In genomic region chr2:84733579-84734300, GRCm38 (mm10) we compare ENCODE assay signal across 8 mouse cellular contexts. TPM values are rescaled to one million over a fixed set of nuclear protein-coding genes. Genes with fewer than 3 reads are reported as not detected.
A peak's percentile ranks its signal among the peaks of the same experiment; 100 is the strongest.
DNase-seq lines count a peak whose midpoint lies in the region; ATAC-seq lines count a peak whose summit lies in the region.

Gene Ypel4, plus strand, starts transcription at chr2:84734058.

- DNase-seq in spleen, adult 12 weeks (ENCODE audit: low spot score) = peak; percentile 54
- DNase-seq in spleen, adult 18-20 months = no peak
- DNase-seq in cerebellum, adult 9-11 months = peak; percentile 91
- DNase-seq in forelimb bud, embryonic 11.5 days (ENCODE audit: low read depth, low spot score) = peak; percentile 46
- DNase-seq in neural tube, embryonic 10.5 days (ENCODE audit: extremely low spot score, low spot score) = peak; percentile 54
- peak; percentile 51 for DNase-seq in yolk sac, embryonic 10.5 days (ENCODE audit: low spot score)

- peaks cover 88% of the 10 kb centered on the region for H3K4me1 ChIP-seq in liver, embryonic 12.5 days

- ATAC-seq in inflammation-experienced regulatory T-cells, adult 6 months = peak; percentile 84
- peak; percentile 67 for ATAC-seq in liver, embryonic 12.5 days

- peaks cover 27% of the 10 kb centered on the region for H3K36me3 ChIP-seq in liver, embryonic 12.5 days

- peaks cover 14% of the 10 kb centered on the region for H3K27me3 ChIP-seq in liver, embryonic 12.5 days (replicated peaks)

- peak within 1 kb of the TSS; percentile 89 for H3K4me2 ChIP-seq in liver, embryonic 12.5 days

- H3K4me3 ChIP-seq in liver, embryonic 12.5 days = peak within 1 kb of the TSS; percentile 74

- 4% methylated on average over 8 of the region's 8 CpGs for WGBS in liver, embryonic 12.5 days (ENCODE audit: insufficient replicate concordance)

- peak within 1 kb of the TSS; percentile 99 for H3K27ac ChIP-seq in liver, embryonic 12.5 days

- peak within 1 kb of the TSS; percentile 90 for H3K9ac ChIP-seq in liver, embryonic 12.5 days

- H3K9me3 ChIP-seq in liver, embryonic 12.5 days (replicated peaks) = no peaks in the 10 kb centered on the region

RNA-seq across cellular contexts. Expression of gene Ypel4, which starts in this region (rescaled TPM):
- polyA plus RNA-seq in inflammation-experienced regulatory T-cells, adult 6 months (2017; shearing (Covaris generic)) = 1 to 10 TPM; 1.2 to 3.2 (median 2.2) TPM
- polyA plus RNA-seq in liver, embryonic 12.5 days (2016; fragmentation: Nextera tagmentation; extraction: Ambion mirVana) = 49.8 and 52.1 TPM in 2 replicates

Comparison
In these comparisons a context has a peak if more than half of its experiments do, and no peak if none do; other contexts are left out.
1. RNA of gene Ypel4 (polyA plus RNA-seq): 49.8 to 52.1 TPM in liver, embryonic 12.5 days; 1.2 to 3.2 TPM in inflammation-experienced regulatory T-cells, adult 6 months; every median in the first group is over 10 times any median in the second.
2. DNase-seq: peak in spleen, adult 12 weeks (single experiment), cerebellum, adult 9-11 months (single experiment), forelimb bud, embryonic 11.5 days (single experiment), neural tube, embryonic 10.5 days (single experiment) and yolk sac, embryonic 10.5 days (single experiment); none in spleen, adult 18-20 months (0 of 2).